Mouse (Mus musculus): ENCODE data around the gene Sv2c. TPM values are rescaled to one million over a fixed set of nuclear protein-coding genes. Genes with fewer than 3 reads are reported as not detected.

The Sv2c gene
- polyA plus RNA-seq, 1 experiment = 0.48 TPM

- no peak overlapping the region for H3K27ac ChIP-seq (ENCODE audit: insufficient read depth, low read depth, low read length)
- DNase-seq = no peak
- no peaks in the 10 kb centered on the region for H3K4me1 ChIP-seq (ENCODE audit: control insufficient read depth, insufficient read depth, low read length)
- 84% methylated on average over 4 of the region's 4 CpGs for WGBS
- TF ChIP-seq CTCF (conservative IDR thresholded peaks at IDR 0.05; ENCODE audit: insufficient read depth, insufficient read length, low read depth, low read length) (no peak), POLR2A (IDR thresholded peaks at IDR 0.05; ENCODE audit: low read depth, low read length) (no peak)
- H3K4me3 ChIP-seq (ENCODE audit: insufficient read depth, low read depth, low read length) = no peak overlapping the region
- no peaks in the 10 kb centered on the region for H3K36me3 ChIP-seq (ENCODE audit: control insufficient read depth, insufficient read depth, low read length)
- no peaks in the 10 kb centered on the region for H3K27me3 ChIP-seq (replicated peaks; ENCODE audit: control insufficient read depth, insufficient read depth, low read length)
These were observed 209.8 kb downstream of the Sv2c start for GRCm38 (mm10) chr13:95922626-95923025.

- H3K27ac ChIP-seq (ENCODE audit: insufficient read depth, low read depth, low read length) = no peak overlapping the region
These were observed 213.6 kb downstream of the Sv2c start for GRCm38 (mm10) chr13:95918624-95919284.

GRCm38 (mm10) chr13:95913046-95913406 lies 219.4 kb downstream of the Sv2c start:
- Histone ChIP-seq H3K36me3 (ENCODE audit: control insufficient read depth, insufficient read depth, low read length) (no peaks in the 10 kb centered on the region), H3K4me3 (ENCODE audit: insufficient read depth, low read depth, low read length) (no peak overlapping the region), H3K27ac (ENCODE audit: insufficient read depth, low read depth, low read length) (no peak overlapping the region), H3K27me3 (replicated peaks; ENCODE audit: control insufficient read depth, insufficient read depth, low read length) (no peaks in the 10 kb centered on the region), H3K4me1 (ENCODE audit: control insufficient read depth, insufficient read depth, low read length) (no peaks in the 10 kb centered on the region)
- TF ChIP-seq POLR2A (IDR thresholded peaks at IDR 0.05; ENCODE audit: low read depth, low read length) = no peak
- TF ChIP-seq CTCF (conservative IDR thresholded peaks at IDR 0.05; ENCODE audit: insufficient read depth, insufficient read length, low read depth, low read length) = no peak
- no peak for DNase-seq
- 83% methylated on average over 2 of the region's 2 CpGs for WGBS

More at GRCm38 (mm10) chr13:95918624-95919284, 213.6 kb downstream of the Sv2c start:
- DNase-seq = no peak
- Histone ChIP-seq H3K4me1 (ENCODE audit: control insufficient read depth, insufficient read depth, low read length) (no peaks in the 10 kb centered on the region), H3K27me3 (replicated peaks; ENCODE audit: control insufficient read depth, insufficient read depth, low read length) (no peaks in the 10 kb centered on the region), H3K4me3 (ENCODE audit: insufficient read depth, low read depth, low read length) (no peak overlapping the region), H3K36me3 (ENCODE audit: control insufficient read depth, insufficient read depth, low read length) (no peaks in the 10 kb centered on the region)
- TF ChIP-seq POLR2A (IDR thresholded peaks at IDR 0.05; ENCODE audit: low read depth, low read length) = no peak
- TF ChIP-seq CTCF (conservative IDR thresholded peaks at IDR 0.05; ENCODE audit: insufficient read depth, insufficient read length, low read depth, low read length) = no peak
- 90% methylated on average over 9 of the region's 9 CpGs for WGBS

- no peaks in the 10 kb centered on the region for H3K27me3 ChIP-seq (replicated peaks; ENCODE audit: control insufficient read depth, insufficient read depth, low read length)
- no peak overlapping the region for H3K27ac ChIP-seq (ENCODE audit: insufficient read depth, low read depth, low read length)
- WGBS = 84% methylated on average over 11 of the region's 11 CpGs
- H3K4me1 ChIP-seq (ENCODE audit: control insufficient read depth, insufficient read depth, low read length) = no peaks in the 10 kb centered on the region
- no peak for DNase-seq
- TF ChIP-seq POLR2A (IDR thresholded peaks at IDR 0.05; ENCODE audit: low read depth, low read length) = no peak
- no peak for TF ChIP-seq CTCF (conservative IDR thresholded peaks at IDR 0.05; ENCODE audit: insufficient read depth, insufficient read length, low read depth, low read length)
- H3K36me3 ChIP-seq (ENCODE audit: control insufficient read depth, insufficient read depth, low read length) = no peaks in the 10 kb centered on the region
- H3K4me3 ChIP-seq (ENCODE audit: insufficient read depth, low read depth, low read length) = no peak overlapping the region
These were observed 220.0 kb downstream of the Sv2c start for GRCm38 (mm10) chr13:95912157-95913045.

- no peaks in the 10 kb centered on the region for H3K36me3 ChIP-seq (ENCODE audit: control insufficient read depth, insufficient read depth, low read length)
- no peak overlapping the region for H3K27ac ChIP-seq (ENCODE audit: insufficient read depth, low read depth, low read length)
- DNase-seq = peak; percentile 42
- WGBS = 67% methylated on average over 9 of the region's 9 CpGs
- no peak overlapping the region for H3K4me3 ChIP-seq (ENCODE audit: insufficient read depth, low read depth, low read length)
- TF ChIP-seq CTCF (conservative IDR thresholded peaks at IDR 0.05; ENCODE audit: insufficient read depth, insufficient read length, low read depth, low read length) = no peak
- no peak for TF ChIP-seq POLR2A (IDR thresholded peaks at IDR 0.05; ENCODE audit: low read depth, low read length)
- H3K4me1 ChIP-seq (ENCODE audit: control insufficient read depth, insufficient read depth, low read length) = no peaks in the 10 kb centered on the region
- H3K27me3 ChIP-seq (replicated peaks; ENCODE audit: control insufficient read depth, insufficient read depth, low read length) = no peaks in the 10 kb centered on the region
These were observed 222.1 kb downstream of the Sv2c start for GRCm38 (mm10) chr13:95910270-95910669.

- WGBS = 87% methylated on average over 2 of the region's 2 CpGs
- Histone ChIP-seq H3K36me3 (ENCODE audit: control insufficient read depth, insufficient read depth, low read length) (no peaks in the 10 kb centered on the region), H3K4me3 (ENCODE audit: insufficient read depth, low read depth, low read length) (no peak overlapping the region), H3K27me3 (replicated peaks; ENCODE audit: control insufficient read depth, insufficient read depth, low read length) (no peaks in the 10 kb centered on the region), H3K4me1 (ENCODE audit: control insufficient read depth, insufficient read depth, low read length) (no peaks in the 10 kb centered on the region), H3K27ac (ENCODE audit: insufficient read depth, low read depth, low read length) (no peak overlapping the region)
- DNase-seq = no peak
- TF ChIP-seq POLR2A (IDR thresholded peaks at IDR 0.05; ENCODE audit: low read depth, low read length) (no peak), CTCF (conservative IDR thresholded peaks at IDR 0.05; ENCODE audit: insufficient read depth, insufficient read length, low read depth, low read length) (no peak)
These were observed 223.1 kb downstream of the Sv2c start for GRCm38 (mm10) chr13:95909244-95909643.

Other genes starting within 250 kb of the Sv2c start
- gene Iqgap2, start 240.7 kb downstream of the Sv2c start, polyA plus RNA-seq (2012; rRNA removed) = 10.5 and 12.5 TPM in 2 replicates
- 0.23 and 0.59 TPM in 2 replicates for gene Gm20075, start 51.2 kb downstream of the Sv2c start, polyA plus RNA-seq (2012; rRNA removed)
- gene Gm17190, start 50.5 kb downstream of the Sv2c start, polyA plus RNA-seq (2012; rRNA removed) = not detected in 2 replicates

All from kidney, adult 2 months (tissue).